Mouse (Mus musculus) lung, embryonic 15.5 days (tissue): Measurements from ENCODE around the gene Tsfm. TPM values are rescaled to one million over a fixed set of nuclear protein-coding genes. Genes with fewer than 3 reads are reported as not detected.

ENCODE experiments used
- ATAC-seq: fragments of 200-750 bp; cut with Nextera tagmentation; 2 replicates; pipeline ENCODE4 v1.8.0; 2017; ENCODE audit warnings: moderate number of reproducible peaks, borderline replicate concordance; ENCODE audit not compliant: low FRiP score, low TSS enrichment; ENCODE audit errors: extremely low read depth
- H3K27ac ChIP-seq: fragments of 300-500 bp; sonication (generic); 2 replicates; pipeline ENCODE4 v1.5.1; 2015; ENCODE audit warnings: moderate library complexity, mild to moderate bottlenecking, inconsistent platforms
- H3K27me3 ChIP-seq: fragments of 300-500 bp; sonication (generic); 2 replicates; pipeline ENCODE4 v1.6.1; 2015; ENCODE audit warnings: inconsistent platforms
- H3K36me3 ChIP-seq: fragments of 300-500 bp; sonication (generic); 2 replicates; pipeline ENCODE4 v1.6.1; 2015; ENCODE audit warnings: inconsistent platforms
- H3K4me1 ChIP-seq: fragments of 300-500 bp; sonication (generic); 2 replicates; pipeline ENCODE4 v1.6.1; 2015; ENCODE audit warnings: inconsistent platforms
- H3K4me2 ChIP-seq: fragments of 300-500 bp; sonication (generic); 2 replicates; pipeline ENCODE4 v1.6.1; 2015; ENCODE audit warnings: inconsistent platforms, mild to moderate bottlenecking, moderate library complexity
- H3K4me3 ChIP-seq: fragments of 300-500 bp; sonication (generic); 2 replicates; pipeline ENCODE4 v1.5.1; 2015; ENCODE audit warnings: mild to moderate bottlenecking, inconsistent platforms
- H3K9ac ChIP-seq: fragments of 300-500 bp; sonication (generic); 2 replicates; pipeline ENCODE4 v1.6.1; 2015; ENCODE audit warnings: inconsistent platforms
- H3K9me3 ChIP-seq: fragments of 300-500 bp; sonication (generic); 2 replicates; pipeline ENCODE4 v1.6.1; 2016; ENCODE audit warnings: inconsistent platforms
- WGBS: fragments of 180-500 bp; shearing (Covaris S2); methylation state at CpG from one replicate; pipeline ENCODE4 v1.1.7; 2015; 5-methylcytosine and 5-hydroxymethylcytosine counted together
- polyA plus RNA-seq: library from polyadenylated mRNA; unstranded; fragments of >200 nt; fragmentation: Nextera tagmentation; extraction: Ambion mirVana; gene quantifications from 2 replicates; pipeline ENCODE4 v1.2.1, GENCODE M21; 2015

Gene Tsfm
- polyA plus RNA-seq, 1 experiment from 2014 or later, result 73.2 TPM

DNA sequence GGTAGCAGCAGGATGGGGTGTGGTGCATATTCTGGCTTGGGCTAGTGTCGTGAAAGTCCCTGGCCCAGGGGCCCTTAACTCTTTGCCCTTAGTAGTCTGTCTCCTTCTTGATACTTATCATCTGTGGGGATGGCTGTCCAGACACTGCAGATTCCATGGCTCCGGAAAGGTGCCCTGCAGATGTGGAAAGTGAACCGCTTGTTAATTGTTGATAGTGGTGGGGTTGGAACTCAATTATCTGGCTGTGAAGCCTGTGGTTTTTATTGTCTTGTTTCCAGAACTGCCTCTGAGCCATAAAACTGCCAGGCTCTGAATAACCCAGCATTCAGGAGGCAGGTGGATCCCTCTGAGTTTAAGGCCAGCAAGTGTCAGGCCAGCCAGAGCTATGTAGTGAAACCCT, 39.0 kb downstream of the Tsfm start:
- Histone ChIP-seq H3K36me3 (peaks cover 46% of the 10 kb centered on the region), H3K27me3 (no peaks in the 10 kb centered on the region), H3K4me2 (no peak overlapping the region), H3K9ac (no peak overlapping the region), H3K4me3 (no peak overlapping the region), H3K27ac (no peak overlapping the region), H3K9me3 (no peaks in the 10 kb centered on the region), H3K4me1 (peaks cover 41% of the 10 kb centered on the region)
- no peak for ATAC-seq
- 68% methylated on average over 3 of the region's 3 CpGs for WGBS

DNA sequence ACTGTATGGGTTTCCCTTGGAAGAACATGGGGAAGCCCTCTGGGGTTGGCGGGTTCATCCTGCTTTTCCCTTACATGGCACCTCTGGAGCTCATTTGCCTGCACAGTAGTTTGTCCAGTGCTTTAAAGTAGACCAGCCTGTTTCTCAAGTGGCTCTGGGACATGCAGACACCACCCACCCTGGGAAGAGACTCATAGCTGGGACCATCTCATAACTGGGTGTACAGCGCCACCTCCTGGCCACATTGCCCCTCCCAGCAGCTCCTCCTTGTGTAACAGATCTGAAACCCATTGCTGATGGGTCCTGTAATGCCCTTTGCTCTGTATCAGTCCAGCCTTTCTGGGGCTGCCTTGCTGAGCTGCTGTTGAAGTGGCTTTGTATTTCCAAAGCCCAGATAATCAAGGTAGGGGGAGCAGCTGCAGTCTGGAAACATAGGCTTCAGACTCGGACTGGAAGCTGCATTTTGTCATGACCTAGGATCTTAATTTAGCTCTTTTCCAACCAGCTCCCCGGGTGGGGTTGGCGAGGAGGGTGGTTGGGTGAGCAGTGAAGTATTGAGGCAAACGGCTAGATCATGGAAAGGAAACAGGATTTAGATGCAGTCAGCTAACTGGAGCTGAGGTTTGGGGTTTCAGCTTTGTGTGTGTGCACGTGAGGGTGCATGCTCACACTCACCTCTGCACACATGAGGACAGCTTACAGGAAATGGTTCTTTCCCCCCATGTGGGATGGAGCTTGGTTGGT, 40.2 kb downstream of the Tsfm start:
- no peaks in the 10 kb centered on the region for H3K27me3 ChIP-seq
- H3K36me3 ChIP-seq, result peaks cover 42% of the 10 kb centered on the region
- peak overlapping the region; percentile 68 for H3K27ac ChIP-seq
- H3K4me2 ChIP-seq, result 0 out of 2 replicates have a peak overlapping the region, but pooled peaks have one; percentile 11
- WGBS, result 59% methylated on average over 7 of the region's 7 CpGs
- no peaks in the 10 kb centered on the region for H3K9me3 ChIP-seq
- ATAC-seq, result peak; percentile 62; the same call in 1 of the 2 replicates
- H3K4me3 ChIP-seq, result no peak overlapping the region
- H3K4me1 ChIP-seq, result peaks cover 53% of the 10 kb centered on the region
- no peak overlapping the region for H3K9ac ChIP-seq

DNA sequence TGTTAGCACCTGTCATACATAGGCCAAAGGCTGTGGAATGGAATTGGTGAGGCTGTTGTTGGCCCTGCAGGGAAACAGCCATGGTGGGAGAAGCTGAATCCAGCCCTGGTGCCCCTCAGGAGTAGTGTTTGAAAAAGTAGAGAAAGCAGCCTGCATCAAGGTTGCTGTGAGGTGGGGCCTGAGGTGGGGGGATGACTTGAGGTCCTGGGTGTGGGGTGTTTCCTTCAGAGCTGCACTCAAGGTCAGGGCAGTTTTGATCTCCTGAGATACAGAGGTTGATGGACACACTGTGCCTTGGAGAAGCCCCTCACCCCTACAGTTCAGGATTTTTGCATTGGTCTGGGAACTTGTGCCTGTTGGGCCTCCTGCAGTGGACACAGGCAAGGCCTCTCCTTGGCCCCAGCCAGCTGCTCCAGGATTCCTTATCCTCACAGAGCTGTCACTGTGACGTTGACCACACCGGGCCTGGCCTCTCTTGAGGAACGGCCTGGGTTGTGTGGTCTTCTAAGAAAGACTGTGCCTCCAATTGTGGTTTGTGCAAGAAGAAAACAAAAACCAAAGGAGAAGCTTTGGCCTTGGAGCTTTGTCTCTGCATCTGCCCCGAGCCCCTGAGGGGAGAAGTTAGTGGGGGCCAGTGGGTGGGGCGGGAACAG, 42.0 kb downstream of the Tsfm start:
- Histone ChIP-seq H3K9me3 (no peaks in the 10 kb centered on the region), H3K9ac (no peak overlapping the region), H3K4me1 (peaks cover 71% of the 10 kb centered on the region), H3K27ac (peak overlapping the region; percentile 91; the same call in 1 of the 2 replicates), H3K4me3 (no peak overlapping the region), H3K36me3 (peaks cover 23% of the 10 kb centered on the region), H3K4me2 (no peak overlapping the region), H3K27me3 (no peaks in the 10 kb centered on the region)
- no peak for ATAC-seq
- 49% methylated on average over 5 of the region's 5 CpGs for WGBS

DNA sequence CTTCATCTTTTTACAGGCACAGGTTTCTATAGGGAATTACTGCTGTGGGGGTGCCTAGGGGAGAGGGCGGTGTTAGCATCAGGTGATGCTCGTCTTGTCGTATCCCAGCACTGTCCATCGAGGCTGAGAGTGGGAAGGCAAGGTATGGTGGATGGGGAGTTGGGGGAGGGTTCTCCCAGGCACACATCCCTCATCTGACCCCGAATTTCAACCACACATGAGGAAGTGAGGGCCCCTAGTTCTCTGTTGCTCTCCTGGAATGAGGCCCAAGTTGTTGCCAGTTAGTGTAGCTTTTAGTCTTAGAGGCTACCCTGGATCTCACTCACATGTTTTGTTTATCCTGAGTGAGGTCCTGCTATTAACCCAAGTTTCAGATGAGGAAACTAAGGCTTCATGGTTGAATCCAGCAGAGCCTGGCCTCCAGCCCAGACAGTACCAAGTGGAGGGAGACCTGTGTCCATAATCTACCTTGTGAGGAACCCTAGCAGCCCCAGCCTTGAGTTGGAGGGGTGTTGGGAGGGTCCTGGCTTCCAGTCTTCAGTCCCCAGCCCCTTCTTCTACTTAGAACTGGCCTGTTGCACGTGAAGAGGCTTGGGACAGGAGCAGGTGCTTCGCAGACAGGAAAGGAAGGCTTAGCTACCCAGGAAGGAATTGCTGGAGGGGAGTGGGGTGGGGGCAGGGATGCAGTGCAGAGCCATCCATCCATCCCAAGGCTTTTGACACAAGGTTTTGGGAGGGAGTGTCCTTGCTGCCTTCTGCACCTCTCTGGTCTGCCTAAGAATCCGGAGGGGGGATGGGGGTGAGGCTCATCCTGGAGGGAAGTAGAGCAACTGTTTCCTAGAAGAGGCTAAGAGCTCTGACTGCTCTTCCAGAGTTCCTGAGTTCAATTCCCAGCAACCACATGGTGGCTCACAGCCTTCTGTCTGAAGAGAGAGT, 43.2 kb downstream of the Tsfm start:
- ATAC-seq, result no peak
- H3K4me1 ChIP-seq, result peaks cover 83% of the 10 kb centered on the region
- peak overlapping the region; percentile 37 for H3K4me2 ChIP-seq
- no peaks in the 10 kb centered on the region for H3K27me3 ChIP-seq
- peak overlapping the region; percentile 91 for H3K27ac ChIP-seq
- no peaks in the 10 kb centered on the region for H3K9me3 ChIP-seq
- peak overlapping the region; percentile 7; the same call in 1 of the 2 replicates for H3K4me3 ChIP-seq
- WGBS, result 45% methylated on average over 8 of the region's 8 CpGs
- peaks cover 11% of the 10 kb centered on the region for H3K36me3 ChIP-seq
- no peak overlapping the region; the same call in 1 of the 2 replicates for H3K9ac ChIP-seq

DNA sequence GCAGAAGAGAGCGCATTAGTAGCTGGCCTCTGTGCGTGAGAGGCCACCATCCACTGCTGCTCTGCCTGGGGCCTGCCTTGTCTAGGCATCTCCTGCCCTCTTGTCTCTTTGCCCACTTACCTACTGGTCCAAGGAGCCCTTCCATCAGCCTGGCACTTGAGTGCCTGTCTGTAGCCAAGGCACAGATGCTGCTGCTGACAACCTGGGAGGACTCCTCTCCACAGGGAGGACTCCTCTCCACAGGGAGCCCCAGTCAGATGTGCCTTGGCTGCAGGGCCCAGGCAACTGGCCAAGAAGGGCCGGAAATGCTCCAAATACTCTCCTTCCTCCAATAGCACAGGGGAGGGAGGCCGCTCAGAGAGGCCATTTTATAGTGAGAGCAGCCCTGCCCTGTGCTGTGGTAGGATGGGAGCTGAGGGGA, 44.1 kb downstream of the Tsfm start:
- 0 out of 2 replicates have a peak overlapping the region, but pooled peaks have one; percentile 7 for H3K4me3 ChIP-seq
- H3K4me2 ChIP-seq, result peak overlapping the region; percentile 37
- H3K27ac ChIP-seq, result peak overlapping the region; percentile 91
- H3K27me3 ChIP-seq, result no peaks in the 10 kb centered on the region
- ATAC-seq, result peak; percentile 87
- H3K9ac ChIP-seq, result no peak overlapping the region; the same call in 1 of the 2 replicates
- WGBS, result 36% methylated on average over 4 of the region's 4 CpGs
- H3K4me1 ChIP-seq, result peaks cover 92% of the 10 kb centered on the region
- H3K9me3 ChIP-seq, result no peaks in the 10 kb centered on the region
- peaks cover 2% of the 10 kb centered on the region for H3K36me3 ChIP-seq

DNA sequence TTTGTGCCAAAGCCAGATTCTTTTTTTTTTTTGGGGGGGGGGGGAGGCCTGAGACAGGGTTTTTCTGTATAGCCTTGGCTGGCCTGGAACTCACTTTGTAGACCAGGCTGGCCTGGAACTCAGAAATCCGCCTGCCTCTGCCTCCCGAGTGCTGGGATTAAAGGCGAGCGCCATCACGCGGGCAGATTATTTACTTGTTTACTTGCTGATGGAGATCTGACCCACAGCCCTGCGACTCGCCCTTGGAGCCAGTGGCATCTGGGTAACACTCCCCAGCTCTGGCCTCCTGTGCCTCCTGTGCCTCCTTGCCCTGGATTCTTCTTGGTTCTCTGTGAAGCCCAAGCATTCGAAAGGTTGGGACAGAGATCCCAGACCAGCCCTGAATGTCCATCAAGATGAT, 45.1 kb downstream of the Tsfm start:
- H3K27ac ChIP-seq, result peak overlapping the region; percentile 91
- H3K4me1 ChIP-seq, result peaks cover 97% of the 10 kb centered on the region
- no peak overlapping the region for H3K4me2 ChIP-seq
- H3K9me3 ChIP-seq, result no peaks in the 10 kb centered on the region
- no peak overlapping the region for H3K9ac ChIP-seq
- no peaks in the 10 kb centered on the region; the same call in 1 of the 2 replicates for H3K36me3 ChIP-seq
- 88% methylated on average over 9 of the region's 9 CpGs for WGBS
- no peaks in the 10 kb centered on the region for H3K27me3 ChIP-seq
- no peak overlapping the region for H3K4me3 ChIP-seq
- ATAC-seq, result no peak

DNA sequence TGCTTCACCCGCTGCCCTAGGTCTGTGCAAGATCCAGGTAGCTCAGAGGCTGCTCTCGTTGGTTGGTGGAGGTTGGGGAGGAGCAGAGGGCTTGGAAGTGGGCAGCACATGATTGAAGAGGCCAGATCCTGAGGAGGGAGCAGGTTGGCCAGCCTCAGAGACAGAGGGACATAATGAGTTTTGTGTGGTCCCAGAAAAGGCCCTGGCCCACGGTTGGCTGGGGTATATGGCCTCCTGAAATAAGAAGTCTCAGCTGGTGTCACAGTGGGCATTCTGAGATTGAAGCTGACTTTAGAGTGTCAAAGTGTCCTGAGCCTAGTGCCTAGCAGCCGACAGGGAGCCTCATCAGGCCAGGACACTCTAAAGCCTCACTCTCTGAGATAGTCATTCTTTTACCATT, 45.5 kb downstream of the Tsfm start:
- H3K4me3 ChIP-seq, result no peak overlapping the region
- no peak overlapping the region; the same call in 1 of the 2 replicates for H3K9ac ChIP-seq
- H3K4me1 ChIP-seq, result peaks cover 96% of the 10 kb centered on the region
- no peaks in the 10 kb centered on the region for H3K9me3 ChIP-seq
- no peak overlapping the region for H3K4me2 ChIP-seq
- H3K36me3 ChIP-seq, result no peaks in the 10 kb centered on the region; the same call in 1 of the 2 replicates
- no peak for ATAC-seq
- WGBS, result 70% methylated on average over 4 of the region's 4 CpGs
- H3K27me3 ChIP-seq, result no peaks in the 10 kb centered on the region
- H3K27ac ChIP-seq, result peak overlapping the region; percentile 91

DNA sequence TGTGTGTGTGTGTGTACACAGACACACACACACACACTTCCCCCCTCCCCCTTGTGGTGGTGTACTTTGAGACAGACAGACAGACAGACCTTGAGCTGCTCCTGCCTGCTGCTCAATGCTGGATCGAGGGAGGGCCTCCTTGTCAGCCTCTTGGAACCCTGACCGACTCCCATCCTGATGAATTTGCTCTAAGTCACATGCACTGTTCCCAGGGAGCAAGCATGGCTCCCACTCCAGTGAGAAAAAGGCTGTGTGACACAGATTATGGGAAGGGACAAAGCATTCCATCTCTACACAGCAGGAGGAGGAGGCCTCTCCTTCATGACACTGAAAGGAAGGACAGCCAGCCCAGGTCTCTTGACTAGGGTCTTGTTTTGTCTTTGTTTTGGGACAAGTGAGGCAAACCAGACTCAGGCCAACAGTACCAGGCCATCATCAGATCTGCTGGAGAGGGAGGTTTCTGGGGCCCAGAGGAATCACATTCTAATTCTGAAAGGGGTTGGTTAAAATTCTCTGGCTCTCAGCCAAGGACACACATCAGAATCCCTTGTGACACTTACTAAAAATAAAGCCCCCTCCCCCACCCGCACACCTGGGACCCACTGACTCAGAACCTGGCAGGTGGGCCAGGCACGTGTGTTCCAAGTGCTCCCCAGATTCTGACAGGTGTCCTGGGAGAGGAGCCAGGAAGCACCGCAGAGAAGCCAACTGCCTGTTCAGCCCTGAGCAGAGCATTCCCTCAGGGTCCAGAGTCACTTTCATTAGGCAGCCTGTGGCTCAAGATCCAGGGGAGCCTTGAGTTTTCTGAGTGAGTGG, 46.2 kb downstream of the Tsfm start:
- peak overlapping the region; percentile 17; the same call in 1 of the 2 replicates for H3K9ac ChIP-seq
- WGBS, result 16% methylated on average over 5 of the region's 5 CpGs
- ATAC-seq, result no peak
- no peaks in the 10 kb centered on the region; the same call in 1 of the 2 replicates for H3K36me3 ChIP-seq
- peaks cover 90% of the 10 kb centered on the region for H3K4me1 ChIP-seq
- H3K27me3 ChIP-seq, result no peaks in the 10 kb centered on the region
- no peaks in the 10 kb centered on the region for H3K9me3 ChIP-seq
- peak overlapping the region; percentile 92; the same call in 1 of the 2 replicates for H3K4me3 ChIP-seq
- H3K27ac ChIP-seq, result peak overlapping the region; percentile 91
- H3K4me2 ChIP-seq, result peak overlapping the region; percentile 92

DNA sequence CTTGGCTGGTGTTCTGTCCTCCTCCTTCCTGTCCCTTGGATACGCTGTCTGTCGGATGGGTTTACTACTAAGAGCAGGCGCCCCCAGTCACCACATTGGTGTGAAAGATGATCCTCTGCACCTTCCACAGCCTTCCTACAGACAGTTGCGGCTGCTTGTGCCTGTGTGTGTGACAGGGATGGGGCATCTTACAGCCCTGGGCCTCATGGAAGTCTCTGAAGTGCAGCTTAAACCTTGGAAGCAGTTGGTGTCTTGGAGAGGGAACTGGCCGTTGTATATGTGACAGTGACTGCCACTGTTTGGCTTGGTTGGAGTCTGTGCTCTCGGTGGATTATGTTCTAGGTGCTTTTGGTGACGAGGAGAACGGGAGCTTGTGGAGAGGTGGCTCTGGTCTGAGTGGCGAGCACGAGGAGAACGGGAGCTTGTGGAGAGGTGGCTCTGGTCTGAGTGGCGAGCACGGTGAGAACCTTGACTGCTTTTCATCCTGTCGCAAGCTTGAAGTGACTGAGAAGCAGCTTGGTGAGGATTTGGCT, 47.4 kb downstream of the Tsfm start:
- Histone ChIP-seq H3K9ac (peak overlapping the region; percentile 47; the same call in 1 of the 2 replicates), H3K4me1 (peaks cover 78% of the 10 kb centered on the region), H3K36me3 (no peaks in the 10 kb centered on the region; the same call in 1 of the 2 replicates), H3K27ac (peak overlapping the region; percentile 91), H3K4me2 (peak overlapping the region; percentile 92), H3K9me3 (no peaks in the 10 kb centered on the region), H3K4me3 (peak overlapping the region; percentile 92), H3K27me3 (no peaks in the 10 kb centered on the region)
- ATAC-seq, result no peak
- 26% methylated on average over 14 of the region's 14 CpGs for WGBS

DNA sequence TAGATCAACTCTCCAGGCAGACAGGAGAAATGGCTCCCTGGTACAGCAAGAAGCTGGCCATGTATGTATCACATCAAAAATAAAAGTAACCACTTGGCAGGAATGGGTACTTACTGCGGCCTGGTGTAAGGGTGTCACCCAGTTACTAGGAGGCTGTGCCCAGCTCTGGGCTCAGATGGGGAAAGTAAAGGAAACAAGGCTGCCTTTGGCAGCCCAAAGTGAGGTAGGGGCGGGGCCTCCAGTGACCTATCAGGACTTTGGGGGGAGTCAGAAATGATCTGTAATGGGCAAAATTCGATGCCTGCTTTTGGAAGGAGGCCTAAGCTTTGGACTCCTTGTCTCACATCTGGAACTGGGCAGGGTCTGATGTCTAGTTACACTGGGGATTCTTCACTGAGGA, 48.9 kb downstream of the Tsfm start:
- Histone ChIP-seq H3K27ac (0 out of 2 replicates have a peak overlapping the region, but pooled peaks have one; percentile 91), H3K36me3 (no peaks in the 10 kb centered on the region; the same call in 1 of the 2 replicates), H3K27me3 (no peaks in the 10 kb centered on the region), H3K4me3 (peak overlapping the region; percentile 92), H3K9me3 (no peaks in the 10 kb centered on the region), H3K4me1 (peaks cover 74% of the 10 kb centered on the region), H3K4me2 (peak overlapping the region; percentile 92), H3K9ac (peak overlapping the region; percentile 47)
- no peak for ATAC-seq
- 51% methylated on average over 3 of the region's 3 CpGs for WGBS
